Mouse (Mus musculus): Measurements from ENCODE around the gene Rab6b. TPM values are rescaled to one million over a fixed set of nuclear protein-coding genes. Genes with fewer than 3 reads are reported as not detected.

Rab6b gene
- total RNA-seq (2017), result 3.5 and 5.2 TPM in 2 replicates

GRCm38 (mm10) chr9:103111621-103112470 is at the start of gene Rab6b:
Gene Rab6b (plus strand): TSS chr9:103111787.
- peak; percentile 24 to 44 for ATAC-seq (replicated peaks in 1 of 2; ENCODE audit: insufficient read depth in 1 of 2, low FRiP score in 2 of 2, low TSS enrichment in 1 of 2, low read depth in 1 of 2, poor library complexity in 2 of 2, severe bottlenecking in 2 of 2)

GRCm38 (mm10) chr9:103063591-103063990 is 48.0 kb upstream of the Rab6b start:
- ATAC-seq (replicated peaks in 1 of 2; ENCODE audit: insufficient read depth in 1 of 2, low FRiP score in 2 of 2, low TSS enrichment in 1 of 2, low read depth in 1 of 2, poor library complexity in 2 of 2, severe bottlenecking in 2 of 2), result no peak

- no peak for ATAC-seq (replicated peaks in 1 of 2; ENCODE audit: insufficient read depth in 1 of 2, low FRiP score in 2 of 2, low TSS enrichment in 1 of 2, low read depth in 1 of 2, poor library complexity in 2 of 2, severe bottlenecking in 2 of 2)
These were observed 44.7 kb upstream of the Rab6b start for GRCm38 (mm10) chr9:103066845-103067244.

- no peak for ATAC-seq (replicated peaks in 1 of 2; ENCODE audit: insufficient read depth in 1 of 2, low FRiP score in 2 of 2, low TSS enrichment in 1 of 2, low read depth in 1 of 2, poor library complexity in 2 of 2, severe bottlenecking in 2 of 2)
These were observed 43.9 kb upstream of the Rab6b start for GRCm38 (mm10) chr9:103067651-103068050.

DNA sequence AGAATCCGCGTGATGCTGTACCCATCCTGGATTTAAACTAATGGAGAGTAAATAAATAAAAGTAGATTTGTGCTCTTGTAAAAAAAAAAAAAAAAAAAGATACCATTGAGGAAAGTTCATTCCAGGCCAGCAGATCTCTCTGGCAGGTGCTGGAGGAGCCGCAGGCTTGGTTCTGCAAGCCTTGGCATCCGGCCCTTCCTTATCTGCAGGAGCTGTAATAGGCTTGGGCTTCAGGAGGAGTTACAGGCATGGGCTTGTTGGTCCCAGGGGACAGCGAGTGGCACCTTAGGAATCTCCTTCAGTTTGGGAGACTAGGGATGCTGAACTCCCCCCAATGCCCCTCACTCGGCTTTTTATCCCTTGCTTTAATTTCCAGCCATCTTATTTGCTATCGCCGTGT is 42.8 kb upstream of the Rab6b start:
- no peak for ATAC-seq (replicated peaks in 1 of 2; ENCODE audit: insufficient read depth in 1 of 2, low FRiP score in 2 of 2, low TSS enrichment in 1 of 2, low read depth in 1 of 2, poor library complexity in 2 of 2, severe bottlenecking in 2 of 2)

GRCm38 (mm10) chr9:103071541-103072203 is 39.9 kb upstream of the Rab6b start:
- ATAC-seq (replicated peaks in 1 of 2; ENCODE audit: insufficient read depth in 1 of 2, low FRiP score in 2 of 2, low TSS enrichment in 1 of 2, low read depth in 1 of 2, poor library complexity in 2 of 2, severe bottlenecking in 2 of 2), result no peak

DNA sequence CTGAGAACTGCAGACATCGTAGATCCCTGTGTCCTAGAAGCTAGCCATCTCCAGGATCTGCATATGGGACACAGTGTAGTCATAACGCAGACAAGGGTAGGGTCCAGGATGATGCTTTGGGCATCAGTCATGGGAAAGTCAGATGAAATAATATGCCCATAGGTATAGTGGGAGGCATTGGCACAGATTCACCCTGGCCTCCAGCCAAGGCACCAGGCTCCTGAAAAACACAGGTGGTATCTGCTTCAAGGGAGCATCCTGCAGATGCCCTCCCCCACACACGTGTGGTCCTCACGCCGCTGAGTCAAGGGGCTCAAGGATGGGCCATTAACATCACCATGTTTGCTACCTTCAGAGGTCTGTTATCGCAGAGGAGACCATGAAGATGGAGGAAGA is 39.4 kb upstream of the Rab6b start:
- no peak for ATAC-seq (replicated peaks in 1 of 2; ENCODE audit: insufficient read depth in 1 of 2, low FRiP score in 2 of 2, low TSS enrichment in 1 of 2, low read depth in 1 of 2, poor library complexity in 2 of 2, severe bottlenecking in 2 of 2)

DNA sequence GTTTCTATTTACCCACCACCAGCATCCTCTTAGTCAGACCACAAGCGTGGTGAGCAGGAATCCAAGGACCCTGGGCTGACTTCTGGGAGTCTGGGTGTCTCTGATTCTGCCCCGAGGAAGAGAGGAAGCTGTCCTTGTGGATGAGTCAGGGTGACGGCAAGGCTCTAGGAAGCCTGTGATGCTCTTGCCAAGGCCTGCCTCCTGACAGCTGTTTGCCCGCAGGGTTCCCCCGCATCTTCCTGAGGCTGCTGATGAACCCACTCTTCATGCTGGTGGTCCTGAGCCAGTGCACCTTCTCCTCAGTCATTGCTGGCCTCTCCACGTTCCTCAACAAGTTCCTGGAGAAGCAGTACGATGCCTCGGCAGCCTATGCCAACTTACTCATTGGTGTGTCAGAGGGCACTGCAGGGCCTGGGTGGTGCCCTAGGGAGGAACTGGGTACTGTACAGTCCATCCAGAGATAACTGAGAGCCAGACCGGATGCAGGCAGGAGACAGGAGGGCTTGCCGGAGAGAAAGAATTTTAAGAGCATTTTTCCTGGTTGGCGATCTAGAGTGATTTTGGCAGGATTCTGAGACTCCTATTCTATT is 38.6 kb upstream of the Rab6b start:
- no peak for ATAC-seq (replicated peaks in 1 of 2; ENCODE audit: insufficient read depth in 1 of 2, low FRiP score in 2 of 2, low TSS enrichment in 1 of 2, low read depth in 1 of 2, poor library complexity in 2 of 2, severe bottlenecking in 2 of 2)

DNA sequence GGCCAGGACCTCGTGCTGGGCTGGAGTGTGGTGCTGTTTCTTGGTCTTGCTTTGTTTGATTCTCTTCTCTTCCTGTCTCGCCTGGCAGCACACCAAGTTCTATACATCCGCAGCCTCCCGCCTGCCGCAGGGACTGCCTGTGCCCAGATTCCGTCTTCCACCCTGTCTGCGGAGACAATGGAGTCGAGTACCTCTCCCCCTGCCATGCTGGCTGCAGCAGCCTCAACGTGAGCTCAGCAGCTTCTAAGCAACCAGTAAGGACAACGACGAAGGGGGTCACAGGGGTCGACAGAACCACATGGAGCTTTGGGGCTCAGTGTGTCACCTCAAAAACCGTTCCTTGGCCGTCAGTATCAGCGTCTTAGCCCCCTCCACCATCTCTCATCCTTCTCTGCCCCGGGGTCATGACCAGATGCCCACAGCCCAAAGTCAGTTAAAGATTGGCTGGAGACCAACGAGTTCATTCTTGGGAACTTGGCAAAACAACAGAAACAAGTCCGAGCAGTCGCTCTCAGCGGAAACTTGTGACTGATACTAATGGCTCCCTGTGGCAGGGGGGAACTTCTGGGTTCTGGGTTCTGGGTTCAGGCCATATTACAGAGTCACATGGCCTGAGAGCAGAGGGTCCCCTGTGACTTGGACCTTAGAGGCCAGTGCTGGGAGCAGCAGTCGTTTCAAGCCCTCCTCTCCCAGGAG is 34.6 kb upstream of the Rab6b start:
- no peak for ATAC-seq (replicated peaks in 1 of 2; ENCODE audit: insufficient read depth in 1 of 2, low FRiP score in 2 of 2, low TSS enrichment in 1 of 2, low read depth in 1 of 2, poor library complexity in 2 of 2, severe bottlenecking in 2 of 2)

GRCm38 (mm10) chr9:103078194-103078691 is 33.3 kb upstream of the Rab6b start:
- ATAC-seq (replicated peaks in 1 of 2; ENCODE audit: insufficient read depth in 1 of 2, low FRiP score in 2 of 2, low TSS enrichment in 1 of 2, low read depth in 1 of 2, poor library complexity in 2 of 2, severe bottlenecking in 2 of 2), result peak; percentile 47 to 51; a peak in 1 of 4 replicates

GRCm38 (mm10) chr9:103080211-103080610 is 31.4 kb upstream of the Rab6b start:
- no peak for ATAC-seq (replicated peaks in 1 of 2; ENCODE audit: insufficient read depth in 1 of 2, low FRiP score in 2 of 2, low TSS enrichment in 1 of 2, low read depth in 1 of 2, poor library complexity in 2 of 2, severe bottlenecking in 2 of 2)

DNA sequence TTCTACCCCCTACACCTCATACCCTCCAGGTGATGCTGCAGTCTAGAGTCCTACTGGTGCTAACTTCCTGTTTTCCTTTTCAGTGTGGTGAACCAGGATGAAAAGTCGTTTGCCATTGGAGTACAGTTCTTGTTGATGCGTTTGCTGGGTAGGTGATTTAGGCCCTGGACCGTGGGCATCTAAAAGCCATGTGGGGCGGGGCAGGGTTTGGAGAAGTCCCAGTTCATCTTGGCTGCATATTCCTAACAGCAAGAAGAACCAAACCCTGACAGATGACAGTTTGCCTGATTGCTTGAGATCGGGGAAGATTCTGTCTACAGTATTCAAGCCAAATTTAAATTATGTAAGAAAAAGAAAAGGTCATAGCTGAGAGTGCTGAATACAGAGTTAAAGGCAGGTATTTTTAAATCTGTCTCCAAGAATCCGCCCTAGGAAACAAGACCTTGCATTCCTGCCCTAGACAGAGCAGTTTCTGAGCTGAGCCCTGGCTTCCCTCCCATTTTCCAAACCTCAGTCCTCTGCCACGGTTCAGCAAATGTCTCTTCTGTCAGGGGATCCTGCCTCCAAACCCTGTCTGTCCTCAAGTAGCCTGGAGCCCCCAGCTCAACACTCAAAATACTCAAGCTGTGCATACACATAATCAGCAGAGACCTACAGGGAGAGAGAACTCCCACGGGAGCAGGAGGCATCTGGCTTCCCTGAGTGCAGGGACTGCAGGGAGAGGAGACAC is 29.2 kb upstream of the Rab6b start:
- no peak for ATAC-seq (replicated peaks in 1 of 2; ENCODE audit: insufficient read depth in 1 of 2, low FRiP score in 2 of 2, low TSS enrichment in 1 of 2, low read depth in 1 of 2, poor library complexity in 2 of 2, severe bottlenecking in 2 of 2)

DNA sequence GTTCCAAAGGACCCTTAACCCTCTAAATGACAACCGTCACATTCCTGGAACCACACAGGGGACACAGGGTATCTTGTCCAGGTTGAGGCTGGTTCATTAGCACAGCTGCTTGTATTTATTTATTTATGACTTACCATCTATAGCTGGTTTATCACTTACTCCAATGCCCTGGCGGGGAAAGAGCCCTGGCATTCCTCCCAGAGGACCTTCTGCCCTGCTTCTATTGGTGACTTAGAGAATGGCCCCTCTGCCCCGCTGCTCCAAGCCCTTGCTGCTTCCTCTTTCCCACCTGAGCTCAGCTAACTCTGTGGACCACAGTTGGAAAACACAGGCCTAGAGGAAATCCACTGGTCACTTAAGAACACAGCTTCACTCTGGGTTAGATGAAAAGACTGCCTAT is 28.2 kb upstream of the Rab6b start:
- ATAC-seq (replicated peaks in 1 of 2; ENCODE audit: insufficient read depth in 1 of 2, low FRiP score in 2 of 2, low TSS enrichment in 1 of 2, low read depth in 1 of 2, poor library complexity in 2 of 2, severe bottlenecking in 2 of 2), result no peak

GRCm38 (mm10) chr9:103086736-103087135 is 24.9 kb upstream of the Rab6b start:
- no peak for ATAC-seq (replicated peaks in 1 of 2; ENCODE audit: insufficient read depth in 1 of 2, low FRiP score in 2 of 2, low TSS enrichment in 1 of 2, low read depth in 1 of 2, poor library complexity in 2 of 2, severe bottlenecking in 2 of 2)

DNA sequence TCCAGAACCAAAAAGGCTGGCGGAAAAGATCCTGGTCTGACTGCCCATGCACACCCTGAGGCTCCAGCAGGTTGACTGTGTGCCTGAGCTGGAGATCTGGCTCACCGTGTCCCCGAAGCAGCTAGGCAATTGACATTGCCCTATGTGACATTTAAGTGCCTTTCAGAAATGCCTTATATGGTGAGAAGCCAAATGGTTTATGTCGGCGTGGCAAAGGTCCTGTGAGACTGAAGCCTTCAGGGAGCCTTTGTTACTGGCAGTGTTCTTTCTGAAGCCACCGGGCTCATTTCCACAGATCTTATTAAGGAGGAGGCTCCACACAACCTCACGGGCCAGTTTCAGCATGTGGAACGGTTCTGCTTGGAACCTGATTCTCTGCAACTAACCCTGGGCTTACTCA is 24.3 kb upstream of the Rab6b start:
- no peak for ATAC-seq (replicated peaks in 1 of 2; ENCODE audit: insufficient read depth in 1 of 2, low FRiP score in 2 of 2, low TSS enrichment in 1 of 2, low read depth in 1 of 2, poor library complexity in 2 of 2, severe bottlenecking in 2 of 2)

GRCm38 (mm10) chr9:103088661-103089060 is 22.9 kb upstream of the Rab6b start:
- ATAC-seq (replicated peaks in 1 of 2; ENCODE audit: insufficient read depth in 1 of 2, low FRiP score in 2 of 2, low TSS enrichment in 1 of 2, low read depth in 1 of 2, poor library complexity in 2 of 2, severe bottlenecking in 2 of 2), result no peak
